Mouse (Mus musculus) right cerebral cortex, postnatal 36 days (tissue): ENCODE results near the gene Gulp1.
A peak's percentile ranks its signal among the peaks of the same experiment; 100 is the strongest.

Experiments
- DNase-seq, 2 experiments: peaks; one replicate each; pipeline ENCODE4 v3.0.0; 2022; ENCODE audit warnings: low spot score in 2 of 2, mixed read lengths in 1 of 2

Gulp1 gene

DNA sequence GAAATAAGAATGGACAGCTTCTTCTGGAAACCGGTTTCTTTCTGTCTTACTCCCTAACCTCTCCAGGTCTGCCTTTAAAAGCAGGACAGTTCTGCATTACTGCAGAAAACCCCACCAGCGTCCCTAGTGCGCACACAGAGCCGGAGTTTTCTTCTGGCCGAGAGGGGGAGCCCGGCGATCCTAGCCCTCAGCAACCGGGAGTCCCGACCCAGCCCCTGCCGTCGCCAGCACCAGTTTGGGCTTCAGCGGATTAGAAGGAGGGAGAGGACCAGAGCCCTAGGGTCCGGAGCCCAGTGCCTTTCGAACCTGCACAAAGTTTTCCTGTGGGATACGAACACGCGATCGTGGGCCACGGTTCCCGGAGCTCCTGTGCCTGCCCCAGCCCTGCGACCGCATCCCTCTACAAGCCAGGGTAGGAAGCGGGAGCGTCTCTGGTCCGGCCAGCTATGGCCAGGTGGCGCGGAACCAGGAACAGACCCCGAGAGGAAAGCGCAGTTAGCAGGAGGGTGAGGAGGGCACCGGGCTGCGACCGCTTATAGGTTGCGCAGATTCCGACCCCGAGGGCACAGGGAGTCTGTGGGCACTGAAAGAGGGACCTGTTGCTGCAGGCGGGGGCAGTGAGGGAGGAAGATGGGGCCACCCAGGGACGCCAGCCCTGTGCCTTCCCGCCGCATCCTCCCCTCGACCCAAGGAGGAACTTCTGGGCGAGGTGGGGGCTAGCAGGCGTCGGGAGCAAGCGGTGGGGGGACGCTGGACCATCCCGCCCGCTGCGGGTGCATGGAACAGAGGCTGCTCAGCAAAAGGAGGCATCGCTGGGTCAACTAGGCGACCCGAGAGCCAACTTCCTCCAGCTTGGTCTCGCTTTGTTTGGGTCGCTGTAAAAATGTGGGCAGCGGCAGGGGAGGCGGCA is at the start of gene Gulp1:
Gene Gulp1 (plus strand): TSS at position 51 of the 910 bp plus-strand sequence.
- DNase-seq: peak; percentile 3 to 16

GRCm38 (mm10) chr1:44550261-44550660 is 1.1 kb upstream of the Gulp1 start:
- DNase-seq: no peak

- DNase-seq: peak in 1 of 2 experiments; percentile 6
Observed at GRCm38 (mm10) chr1:44552371-44552841, 1.1 kb downstream of the Gulp1 start.

DNA sequence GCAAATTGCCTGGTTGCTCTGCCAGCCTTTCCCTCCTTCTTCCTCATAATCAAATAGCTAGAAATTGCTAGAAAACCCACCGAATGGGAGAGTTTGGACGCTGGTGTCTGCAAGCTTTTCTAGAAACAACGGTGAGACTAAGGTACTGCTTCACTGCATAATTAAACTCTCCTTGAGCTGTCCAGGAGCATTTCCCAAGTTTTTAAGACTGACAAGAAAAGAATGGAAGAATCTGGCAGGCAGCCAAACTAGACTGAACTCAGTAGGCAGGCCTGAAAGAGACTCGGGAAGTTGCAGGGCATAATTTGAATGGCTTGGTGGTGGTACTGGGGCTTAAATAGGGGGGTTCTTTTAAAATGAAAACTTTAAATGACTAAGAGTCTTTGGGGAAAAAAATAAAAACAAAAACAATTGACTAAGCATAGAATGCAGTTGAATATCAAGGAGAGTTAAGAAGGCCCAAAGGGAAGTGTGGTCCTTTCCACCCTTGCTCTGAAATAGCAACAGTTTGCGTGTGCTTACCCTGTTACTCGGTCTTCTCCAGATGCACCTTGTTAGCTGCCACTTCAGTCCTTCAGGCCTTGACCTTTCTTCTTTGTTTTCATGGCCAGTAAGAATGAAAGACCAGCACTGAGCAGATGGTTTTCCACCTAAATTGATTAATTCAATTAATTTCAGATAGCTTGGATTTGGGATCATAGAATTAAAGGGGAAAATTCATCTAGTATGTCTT is 2.0 kb downstream of the Gulp1 start:
- DNase-seq: peak in 1 of 2 experiments; percentile 10

GRCm38 (mm10) chr1:44567431-44567830 is 16.1 kb downstream of the Gulp1 start:
- DNase-seq: no peak

- no peak for DNase-seq
Observed at GRCm38 (mm10) chr1:44568296-44568695, 17.0 kb downstream of the Gulp1 start.

GRCm38 (mm10) chr1:44576001-44576400 is 24.7 kb downstream of the Gulp1 start:
- DNase-seq: no peak

DNA sequence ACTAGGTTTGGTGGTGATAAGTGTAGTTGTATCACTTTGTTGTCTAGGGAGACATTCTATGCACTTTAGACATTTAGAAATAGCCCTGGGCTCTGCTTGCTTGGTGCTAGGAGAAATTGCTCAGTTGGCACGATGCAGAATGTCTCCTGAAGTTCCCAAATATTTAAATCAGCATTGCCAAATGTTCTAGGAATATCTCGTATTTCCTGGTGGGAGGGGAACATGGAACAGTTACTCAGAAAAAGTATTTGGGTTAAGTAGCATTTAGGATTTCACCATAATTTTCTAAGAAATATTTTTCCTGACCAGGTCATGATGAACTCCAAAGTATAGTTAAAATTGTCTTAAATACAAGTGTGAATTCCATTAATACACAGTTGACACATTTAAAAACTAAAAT is 25.3 kb downstream of the Gulp1 start:
- DNase-seq: no peak

- no peak for DNase-seq
Observed at GRCm38 (mm10) chr1:44580390-44580789, 29.1 kb downstream of the Gulp1 start.

GRCm38 (mm10) chr1:44584886-44585385 is 33.6 kb downstream of the Gulp1 start:
- no peak for DNase-seq

GRCm38 (mm10) chr1:44591742-44592141 is 40.4 kb downstream of the Gulp1 start:
- no peak for DNase-seq

- no peak for DNase-seq
Observed at GRCm38 (mm10) chr1:44593109-44593508, 41.8 kb downstream of the Gulp1 start.

- no peak for DNase-seq
Observed at GRCm38 (mm10) chr1:44598312-44598711, 47.0 kb downstream of the Gulp1 start.

DNA sequence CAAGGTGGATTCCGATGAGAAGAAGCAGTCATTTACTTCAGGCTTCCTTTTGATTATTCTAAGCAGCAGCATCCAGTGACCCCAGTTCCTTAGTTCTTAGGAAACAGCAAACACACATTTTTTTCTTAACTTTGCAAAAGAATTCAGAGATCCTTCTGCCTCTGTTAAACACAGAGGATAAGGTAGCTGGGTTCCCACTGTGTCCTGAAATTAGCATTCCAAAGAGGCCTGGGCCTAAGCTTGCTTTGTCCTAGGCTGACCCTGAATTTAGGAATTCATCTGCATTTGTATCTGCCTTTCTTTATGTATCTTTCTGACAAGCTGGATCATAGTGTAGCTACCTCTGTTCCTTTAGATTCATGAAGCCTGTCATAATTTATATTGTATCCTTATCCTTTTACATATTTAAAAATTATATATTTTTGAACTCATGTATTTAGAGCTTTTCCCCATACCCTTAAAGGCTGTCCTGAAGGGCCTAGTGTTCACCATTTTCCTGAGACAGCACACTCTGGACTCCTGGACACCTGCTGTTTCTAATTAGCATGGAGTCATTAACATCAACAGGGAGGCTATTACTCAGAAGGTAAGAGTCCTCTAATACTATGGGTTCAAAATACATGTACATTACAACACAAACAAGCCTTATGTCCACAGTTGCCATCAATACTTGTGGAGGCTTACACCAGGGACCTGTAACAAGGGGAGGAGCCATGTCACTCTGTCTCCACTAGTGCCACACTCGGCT is 62.2 kb downstream of the Gulp1 start:
- no peak for DNase-seq

DNA sequence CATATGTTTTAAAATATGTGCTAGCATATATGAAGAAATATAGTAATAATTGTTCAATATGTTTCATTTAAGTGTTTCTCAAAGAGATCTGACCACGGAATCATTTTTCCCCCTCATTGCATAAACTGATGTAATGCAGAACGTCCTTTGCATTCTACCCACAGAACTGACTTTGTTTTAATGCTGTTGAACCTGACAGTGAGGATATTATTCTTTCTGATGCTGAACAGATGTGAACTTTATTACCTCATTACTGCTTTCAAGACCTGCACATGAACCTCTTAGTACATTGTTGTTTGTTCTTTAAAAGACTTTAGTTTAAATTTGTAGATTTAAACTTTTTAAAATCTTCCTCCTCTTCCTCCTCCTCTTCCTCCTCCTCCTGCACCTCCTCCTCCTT is 67.4 kb downstream of the Gulp1 start:
- no peak for DNase-seq

DNA sequence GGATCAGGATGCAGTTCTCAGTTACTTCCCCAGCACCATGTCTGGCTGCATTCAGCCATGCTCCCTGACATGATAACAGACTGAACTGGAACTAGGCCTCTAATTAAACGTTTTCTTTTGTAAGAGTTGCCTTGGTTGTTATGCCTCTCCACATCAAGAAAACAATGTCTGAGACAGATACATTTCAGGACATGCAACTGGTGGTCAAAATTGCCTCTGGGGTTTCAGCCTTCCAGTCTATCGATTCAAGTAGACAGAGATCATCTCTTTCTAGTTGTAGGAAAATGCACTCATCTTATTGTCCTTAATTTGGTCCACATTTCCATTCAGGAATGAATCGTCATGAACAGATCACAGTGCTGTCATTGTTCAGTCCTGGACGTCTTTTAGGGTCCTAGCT is 83.2 kb downstream of the Gulp1 start:
- no peak for DNase-seq

- DNase-seq: no peak
Observed at GRCm38 (mm10) chr1:44645678-44646276, 94.5 kb downstream of the Gulp1 start.

DNA sequence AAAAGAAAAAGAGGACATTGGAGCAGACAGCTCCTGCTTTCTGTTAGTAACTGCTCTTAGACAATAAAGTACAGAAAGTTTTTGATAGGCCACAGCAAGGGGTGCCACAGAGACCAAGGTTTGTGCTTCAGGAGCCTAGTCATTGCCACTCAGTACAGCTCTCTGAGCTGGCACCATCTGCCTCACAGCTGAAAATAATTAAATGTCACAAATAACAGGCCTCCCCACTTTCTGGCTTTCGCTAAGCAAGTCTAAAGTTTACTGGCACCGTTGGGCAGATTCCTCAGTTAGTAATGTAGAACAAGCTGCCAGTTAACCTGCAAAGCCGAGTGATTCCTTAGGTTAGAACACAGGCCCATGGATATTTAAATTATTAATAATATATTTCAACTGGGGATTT is 127.7 kb downstream of the Gulp1 start:
- DNase-seq: no peak

DNA sequence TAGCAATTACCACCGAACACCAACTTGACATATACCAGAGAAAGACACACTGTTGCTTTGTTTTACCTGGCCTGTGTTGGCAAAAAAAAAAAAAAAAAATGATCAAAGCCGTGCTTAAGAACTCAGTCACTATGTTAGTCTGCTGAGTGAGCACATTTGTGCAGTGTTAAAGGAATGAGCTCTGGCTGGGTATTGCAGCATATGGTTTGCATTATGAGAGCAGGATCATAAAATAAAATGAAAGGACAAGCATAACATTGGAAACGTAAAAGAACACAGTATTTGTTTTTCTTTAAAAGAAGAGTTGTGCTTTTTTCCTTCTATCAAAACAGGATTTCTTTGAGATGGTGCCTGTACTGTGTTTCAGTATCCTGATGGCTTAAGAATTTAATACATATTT is 128.1 kb downstream of the Gulp1 start:
- DNase-seq: no peak

DNA sequence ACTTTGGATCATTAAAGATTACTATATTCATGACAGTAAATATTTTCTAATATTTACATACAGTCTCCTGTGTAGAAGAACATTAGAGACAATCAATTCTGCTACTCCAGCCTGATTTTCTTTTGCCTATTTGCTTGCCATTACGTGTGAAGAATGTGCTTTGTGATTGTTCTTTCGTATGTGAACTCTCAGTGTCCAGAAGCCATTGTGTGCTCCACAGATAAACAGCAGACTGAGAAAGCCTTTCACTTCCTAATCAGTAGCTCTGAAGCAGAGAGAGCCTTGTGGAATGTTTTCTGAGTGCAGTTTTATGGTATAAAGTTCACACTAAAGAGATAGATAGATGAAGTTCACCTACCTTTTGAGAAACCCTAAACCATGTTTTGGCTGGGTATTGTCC is 131.2 kb downstream of the Gulp1 start:
- DNase-seq: no peak

GRCm38 (mm10) chr1:44683723-44684122 is 132.4 kb downstream of the Gulp1 start:
- no peak for DNase-seq
